Mouse (Mus musculus): Measurements from ENCODE around the gene Jdp2.

- TF ChIP-seq CTCF (conservative IDR thresholded peaks at IDR 0.05; ENCODE audit: low read length) (no peak), NANOG (IDR thresholded peaks at IDR 0.05; ENCODE audit: borderline replicate concordance, low read length) (no peak)
Observed at GRCm38 (mm10) chr12:85619283-85619897, 20.6 kb downstream of the Jdp2 start.
